Mouse (Mus musculus) mouse embryonic stem cell (cell line): ENCODE data around the gene Camkv.

Experiments
- in situ Hi-C, 2 experiments: fragments of 300-500 bp; cut with MboI; formaldehyde crosslinking; loops; 1 replicate in 1 of 2; 3 replicates in 1 of 2; pipeline ENCODE4 v1.14.3; 2019 to 2020; ENCODE audit warnings: low sequenced_read_pairs in 2 of 2, low pct_unique_long_range_greater_than_20kb in 1 of 2, mixed read lengths in 1 of 2; ENCODE audit not compliant: unreplicated experiment in 1 of 2

Camkv gene

DNA sequence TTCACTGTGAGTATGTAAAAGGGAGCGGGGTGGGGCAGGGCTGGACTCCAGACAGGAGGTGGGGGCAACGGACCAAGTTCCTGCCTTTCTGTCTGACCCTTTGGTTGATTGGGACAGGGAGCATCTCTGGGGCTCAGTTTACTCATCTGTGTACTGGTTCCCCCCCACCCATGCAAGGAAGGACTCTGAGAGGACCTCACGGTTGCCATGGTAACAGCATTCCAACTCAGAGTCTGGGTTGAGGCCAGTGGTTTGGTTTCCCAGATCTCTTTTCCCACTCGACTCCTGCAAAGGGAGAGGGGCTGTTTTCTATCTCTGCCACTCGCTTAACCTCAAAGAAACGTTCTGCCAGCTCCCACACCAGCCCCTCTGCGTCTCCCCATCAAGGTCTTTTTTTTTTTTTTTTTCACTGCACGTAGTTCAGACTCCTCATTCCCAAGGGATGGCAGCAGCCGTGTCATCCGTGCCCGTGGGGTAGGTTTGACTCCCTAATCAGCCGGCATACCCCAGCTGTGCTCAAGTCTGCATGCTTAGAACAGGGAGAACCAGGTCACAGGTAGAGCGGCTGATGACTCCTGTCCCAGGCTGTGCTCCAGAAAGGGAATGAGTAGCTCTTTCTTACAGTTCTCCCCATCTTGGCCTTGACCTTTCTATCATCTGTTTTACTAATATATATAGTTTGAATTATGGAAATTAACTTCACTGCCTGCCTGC, 17.4 kb upstream of the Camkv start:
- in situ Hi-C loops, result no loop called here

DNA sequence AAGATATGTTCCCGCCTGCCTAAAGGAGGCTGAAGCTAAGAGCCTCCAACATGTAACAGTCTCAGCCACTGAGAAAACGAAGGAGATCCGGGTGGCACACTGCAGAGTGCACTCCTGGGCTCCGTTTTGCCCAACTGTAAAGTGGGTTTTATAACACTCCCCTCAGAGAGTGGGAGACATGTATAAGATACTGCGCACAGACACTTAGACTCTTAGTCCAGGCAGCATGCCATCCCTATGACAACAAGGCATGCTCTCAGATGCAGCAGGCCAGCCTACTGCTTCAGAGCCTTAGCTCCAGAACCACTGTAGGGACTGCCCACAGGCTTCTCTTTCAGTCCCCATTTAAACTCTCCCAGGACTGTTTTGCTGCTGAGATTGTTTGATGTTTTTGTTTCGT, 16.6 kb upstream of the Camkv start:
- in situ Hi-C loops, result no loop called here

- in situ Hi-C loops, result no loop called here
Observed at GRCm38 (mm10) chr9:107919441-107919840, 16.0 kb upstream of the Camkv start.

DNA sequence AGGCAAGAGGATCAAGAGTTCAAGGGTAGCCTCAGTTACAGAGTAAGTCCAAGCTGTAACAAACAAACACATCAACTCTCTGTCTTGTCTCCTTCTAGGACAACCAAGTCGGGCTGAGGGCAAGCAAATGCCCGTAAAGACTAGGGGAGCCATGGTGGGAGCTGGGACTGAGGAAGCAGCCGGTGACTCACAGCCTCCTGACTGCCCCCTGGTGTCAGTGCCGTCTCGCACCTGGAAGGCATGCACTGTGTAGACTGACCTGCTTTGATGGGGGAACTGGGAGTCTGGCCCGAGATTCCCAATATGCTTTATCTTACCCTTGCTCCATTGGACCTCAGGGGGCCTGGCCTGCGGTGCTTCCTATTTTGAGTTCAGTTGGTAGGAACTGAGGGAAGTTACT, 12.5 kb upstream of the Camkv start:
- in situ Hi-C loops, result no loop called here

GRCm38 (mm10) chr9:107923956-107924355, 11.5 kb upstream of the Camkv start:
- in situ Hi-C loops, result no loop called here

GRCm38 (mm10) chr9:107925251-107925650, 10.2 kb upstream of the Camkv start:
- in situ Hi-C loops, result no loop called here

DNA sequence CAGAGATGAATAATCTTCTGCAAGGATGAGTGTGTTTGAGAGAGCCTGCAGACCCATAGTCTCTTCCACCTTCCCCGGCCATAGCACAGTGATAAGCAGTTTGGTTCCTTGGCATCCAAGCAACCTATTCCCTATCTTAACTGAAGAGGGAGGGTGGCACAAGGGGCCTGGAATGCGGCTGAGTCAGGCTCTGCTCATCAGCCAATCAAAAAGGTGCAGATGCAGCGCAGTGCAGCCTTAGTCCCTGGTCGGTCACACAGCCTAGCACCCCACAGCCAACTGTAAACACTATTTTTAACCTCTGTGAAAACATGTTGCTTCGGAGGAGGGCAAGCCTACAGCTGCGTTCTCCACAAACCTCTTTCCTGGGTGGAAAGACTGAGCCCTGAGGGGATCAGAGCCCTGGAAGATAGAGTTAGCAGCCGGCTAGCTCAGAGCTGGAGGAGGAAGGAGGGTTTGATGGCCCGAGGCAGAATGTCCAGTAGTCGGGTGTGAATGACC, 8.5 kb upstream of the Camkv start:
- in situ Hi-C loops, result no loop called here

DNA sequence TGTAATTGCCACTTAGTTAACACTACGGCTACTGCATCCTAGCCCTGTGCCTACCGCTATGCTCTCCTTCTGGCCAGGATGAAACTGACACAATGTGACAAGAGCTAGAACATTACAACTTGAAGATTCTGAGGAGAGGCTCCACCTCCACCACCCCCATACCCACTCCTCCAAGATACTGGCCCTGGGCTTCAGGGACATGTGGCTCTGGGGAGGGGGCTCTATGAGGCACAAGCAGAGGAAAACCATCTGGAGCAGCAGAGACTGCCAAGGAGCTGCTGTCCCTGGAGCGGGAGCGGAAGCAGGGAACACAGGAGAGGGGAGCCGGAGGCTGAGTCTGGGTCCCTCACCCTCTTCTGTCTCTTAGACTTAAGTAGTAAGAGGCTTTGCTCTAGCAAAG, 7.7 kb upstream of the Camkv start:
- in situ Hi-C loops, result no loop called here

- in situ Hi-C loops, result no loop called here
Observed at GRCm38 (mm10) chr9:107928169-107928568, 7.3 kb upstream of the Camkv start, which contains the start of gene Actl11. Gene Actl11, plus strand, starts transcription at chr9:107928469.

DNA sequence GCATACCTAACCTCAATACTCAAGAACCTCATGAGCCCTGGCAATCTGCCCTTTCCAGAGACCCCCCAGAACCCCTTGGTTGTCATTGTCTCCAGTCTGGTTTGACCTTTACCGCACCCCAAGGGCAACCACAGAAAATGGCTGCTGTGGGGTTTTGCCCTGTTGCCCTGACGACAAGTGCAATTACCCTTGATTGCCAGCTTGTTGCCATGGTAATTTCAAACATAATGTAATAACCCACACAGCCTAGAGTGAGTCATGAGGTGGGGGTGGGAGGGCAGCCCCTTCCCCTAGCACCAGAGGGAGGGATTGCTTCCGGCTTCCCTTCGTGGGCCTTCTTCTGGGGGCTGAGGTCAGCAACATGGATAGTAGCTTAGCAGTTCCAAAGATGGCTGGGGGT, 3.3 kb upstream of the Camkv start:
- in situ Hi-C loops, result no loop called here

DNA sequence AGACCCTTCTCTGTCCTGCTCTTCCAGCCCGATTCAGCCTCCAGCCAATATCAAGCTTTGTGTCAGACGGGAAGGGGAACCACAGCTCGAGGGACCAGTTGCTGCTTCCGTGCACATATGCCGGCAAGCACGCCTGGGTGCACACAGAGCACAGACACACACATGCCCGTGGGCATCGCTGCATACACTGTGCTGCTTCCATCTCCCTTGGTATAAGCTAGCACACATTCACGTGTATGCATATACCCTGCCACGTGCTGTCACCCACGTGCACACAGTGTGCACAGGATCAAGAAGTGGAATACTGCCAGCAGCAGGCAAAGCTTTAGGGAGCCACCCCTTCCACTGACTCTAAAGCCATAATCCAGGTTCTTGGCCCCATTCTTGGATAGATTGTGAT, 1.3 kb upstream of the Camkv start:
- in situ Hi-C loops, result no loop called here

- in situ Hi-C loops, result no loop called here
Observed at GRCm38 (mm10) chr9:107935790-107936214, 328 bp downstream of the Camkv start.

DNA sequence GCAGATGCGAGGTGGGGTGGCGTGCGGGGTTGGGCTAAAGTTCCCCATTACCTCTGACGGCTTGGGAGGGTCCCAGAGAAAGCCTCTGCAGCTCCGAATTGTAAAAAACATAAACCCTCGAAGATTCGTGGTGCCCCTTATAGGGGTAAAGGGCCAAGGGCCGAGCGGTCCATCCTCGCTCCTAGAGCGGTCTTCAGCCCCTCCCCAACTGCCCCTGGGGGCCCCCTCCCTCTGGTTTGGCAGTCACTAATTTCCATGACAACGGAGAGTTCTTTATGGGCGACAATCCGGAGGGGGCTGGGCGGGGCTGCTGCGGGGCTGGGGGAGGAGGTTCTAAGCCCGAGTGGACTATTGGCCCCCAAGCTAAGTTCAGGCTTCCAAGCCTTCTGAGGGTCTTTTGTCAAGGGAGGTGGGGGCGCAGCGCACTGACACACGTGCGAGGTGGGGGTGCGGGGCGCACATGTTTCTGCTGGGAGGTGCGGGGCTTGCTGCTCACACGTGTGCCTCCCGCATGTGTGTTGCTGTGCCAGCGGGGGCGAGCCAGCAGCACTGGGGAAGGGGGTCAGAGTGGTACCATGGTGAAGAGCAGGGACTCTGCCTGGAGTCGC, 845 bp downstream of the Camkv start:
- in situ Hi-C loops, result no loop called here

- in situ Hi-C loops, result no loop called here
Observed at GRCm38 (mm10) chr9:107936831-107937230, 1.4 kb downstream of the Camkv start.

- in situ Hi-C loops, result no loop called here
Observed at GRCm38 (mm10) chr9:107947241-107948194, 12.0 kb downstream of the Camkv start.

DNA sequence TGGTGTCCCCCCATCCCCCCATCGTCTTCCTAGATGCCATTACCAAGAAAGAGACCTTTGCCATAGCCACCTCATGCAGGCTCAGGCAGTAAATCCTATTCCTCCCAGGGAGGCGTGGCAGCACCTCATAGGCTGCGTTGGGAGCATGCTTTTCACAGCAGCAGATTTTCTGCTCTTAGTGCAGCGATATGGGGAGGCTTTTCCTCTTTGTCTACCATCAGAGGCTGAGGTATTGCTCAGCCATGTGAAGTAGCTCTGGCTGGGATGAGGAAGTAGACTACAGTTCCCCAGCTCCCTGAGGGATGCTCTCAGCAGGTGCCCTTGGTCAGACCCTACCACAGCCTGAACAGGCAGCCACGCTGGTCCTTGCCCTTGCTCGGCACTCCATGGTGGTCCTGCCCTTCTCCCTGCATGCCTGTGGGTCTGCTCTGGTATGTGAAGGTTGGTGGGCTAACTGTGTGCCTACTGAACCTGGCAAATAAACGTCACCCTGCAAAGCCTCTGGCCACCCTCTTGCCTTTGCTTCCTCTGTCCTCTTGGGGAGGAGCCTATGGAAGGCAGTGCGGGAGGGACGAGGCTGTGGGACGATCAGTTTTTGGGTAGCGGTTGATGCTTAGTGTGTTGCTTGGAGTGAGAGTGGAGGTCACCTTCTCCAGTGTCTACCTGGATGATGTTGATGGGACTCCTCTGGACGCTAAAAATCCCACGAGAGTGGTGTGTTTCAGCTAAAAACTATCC, 13.9 kb downstream of the Camkv start:
- in situ Hi-C loops, result no loop called here

GRCm38 (mm10) chr9:107949922-107950235, 14.4 kb downstream of the Camkv start, which contains the start of gene Traip:
Gene Traip, plus strand, starts transcription at chr9:107950136.
- in situ Hi-C loops, result no loop called here

DNA sequence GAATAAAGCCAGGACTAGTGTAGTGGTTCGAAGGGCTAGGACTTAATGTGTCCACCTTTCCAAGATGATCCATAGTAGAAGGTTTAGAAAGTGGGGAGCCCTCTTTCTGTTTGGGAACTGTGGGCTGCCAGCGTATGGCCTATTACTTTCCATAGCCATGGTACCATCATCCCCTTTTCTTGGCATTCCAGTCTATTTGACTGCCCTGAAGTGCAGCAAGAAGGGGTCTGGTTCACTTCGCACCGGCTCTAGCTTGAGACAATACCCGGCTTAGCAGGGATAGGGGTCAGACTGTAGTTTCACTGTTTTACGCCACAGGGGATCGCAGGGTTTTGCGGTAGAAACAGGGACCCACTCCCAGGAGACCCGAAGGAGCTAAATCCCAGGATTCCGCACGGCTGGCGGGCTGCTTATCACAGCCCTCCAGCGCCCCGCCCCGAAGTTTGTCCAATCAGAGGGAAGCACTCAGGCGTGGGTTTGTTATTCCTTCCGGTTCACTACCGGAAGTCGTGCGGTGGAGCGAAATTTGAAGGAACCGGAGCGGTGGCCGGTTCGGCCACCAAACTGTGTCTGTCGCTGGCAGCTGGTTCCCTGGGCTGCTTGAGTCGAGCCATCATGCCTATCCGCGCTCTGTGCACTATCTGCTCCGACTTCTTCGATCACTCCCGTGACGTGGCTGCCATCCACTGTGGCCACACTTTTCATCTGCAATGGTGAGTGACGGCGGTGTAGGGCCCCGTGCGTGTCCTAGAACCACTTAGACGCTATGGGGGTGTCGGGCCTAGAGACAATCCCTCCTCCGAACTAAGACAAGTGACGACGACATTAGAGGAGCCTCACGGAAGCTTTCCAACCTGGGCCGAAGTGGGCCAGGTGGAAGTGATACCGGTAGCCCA, 15.2 kb downstream of the Camkv start:
- in situ Hi-C loops, result no loop called here
